Mouse (Mus musculus) cerebellum, adult 11 months (tissue): Measurements from ENCODE around the gene Tox3.

Experiments
- DNase-seq: peaks from one replicate; pipeline ENCODE4 v3.0.0; 2022

Tox3 gene

DNA sequence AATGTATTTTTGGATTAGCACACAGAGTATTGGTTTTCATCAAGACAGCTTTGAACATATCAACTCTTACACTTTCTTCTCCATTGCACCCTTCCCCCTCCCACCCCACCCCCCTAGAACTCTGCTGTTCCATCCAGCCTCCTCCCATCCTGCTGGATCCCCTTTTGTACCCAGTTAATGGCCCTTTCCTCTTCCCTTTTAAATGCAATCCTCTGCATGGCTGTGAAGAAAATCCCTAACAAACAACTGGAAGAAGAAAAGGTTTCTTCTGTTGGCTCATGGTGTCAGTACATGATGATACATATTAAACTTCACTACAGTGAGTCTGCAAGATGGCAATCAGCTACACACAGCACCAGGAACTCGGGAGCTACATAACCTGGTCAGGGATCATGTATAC, 124.0 kb downstream of the Tox3 start:
- DNase-seq = no peak

DNA sequence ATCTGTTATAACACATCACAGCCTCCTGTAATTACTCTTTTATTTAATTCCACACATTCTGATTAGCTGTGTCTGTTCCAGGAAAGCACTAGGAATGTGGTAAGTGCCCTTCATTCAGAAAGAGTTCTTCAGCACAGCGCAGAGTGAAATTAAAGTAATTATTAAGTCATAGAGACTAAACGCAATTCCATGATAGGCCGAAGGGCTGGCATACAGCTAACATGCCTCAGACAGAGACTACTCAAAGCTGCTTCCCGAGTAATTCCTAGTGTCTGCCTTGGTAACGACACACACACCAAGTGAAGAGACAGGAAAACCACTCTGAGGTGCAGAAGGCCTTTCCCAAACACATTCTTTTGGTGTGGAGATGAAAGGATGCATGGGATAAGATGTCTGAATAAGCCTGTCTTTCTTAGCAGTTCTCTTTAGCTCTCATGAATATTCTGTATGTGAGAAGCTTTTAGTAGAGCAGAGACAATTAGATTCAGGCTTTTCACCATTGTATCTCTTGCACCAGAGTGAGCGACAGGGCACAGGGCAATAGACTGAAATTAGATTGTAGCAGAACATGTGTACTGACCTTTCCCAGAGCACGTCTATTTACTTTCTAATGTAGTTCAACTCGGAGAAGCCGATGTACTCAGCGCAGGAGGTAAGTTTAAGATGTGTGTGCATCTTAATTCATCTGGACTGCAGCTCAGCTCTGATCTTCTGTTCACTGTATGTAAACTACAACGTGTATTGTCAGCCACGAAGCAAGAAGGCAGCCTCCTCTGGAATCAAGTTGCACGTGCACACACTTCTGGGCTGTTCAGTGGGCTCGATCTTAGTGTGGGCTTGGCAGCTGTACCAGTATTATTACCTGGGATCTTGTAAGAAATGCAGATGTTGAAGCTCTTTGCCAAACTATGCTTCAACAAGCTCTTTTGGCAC, 138.8 kb downstream of the Tox3 start:
- DNase-seq = no peak
